Mouse (Mus musculus) lung, adult 2 months (tissue): Measurements from ENCODE around the gene Rad17.

Experiments used
- CTCF ChIP-seq: fragments of 200-500 bp; IDR thresholded peaks from 2 replicates; pipeline ENCODE4 v1.5.1; 2011; ENCODE audit warnings: mild to moderate bottlenecking, low read length, control low read depth; ENCODE audit not compliant: insufficient read depth
- POLR2A ChIP-seq: fragments of 200-500 bp; IDR thresholded peaks from 2 replicates; pipeline ENCODE4 v1.6.1; 2011; ENCODE audit warnings: low read depth, mild to moderate bottlenecking, control low read depth, low read length, borderline replicate concordance; ENCODE audit errors: extremely low read depth

GRCm38 (mm10) chr13:100651439-100652186, 762 bp upstream of the Rad17 start, which contains the start of gene Taf9:
- TF ChIP-seq POLR2A (no peak), CTCF (no peak)
